Mouse (Mus musculus): Measurements from ENCODE around the gene Slc38a4.

Gene Slc38a4

GRCm38 (mm10) chr15:97050436-97050835 is 5.3 kb downstream of the Slc38a4 start:
- DNase-seq, result no peak

- no peak for DNase-seq
Observed at GRCm38 (mm10) chr15:97050011-97050410, 5.7 kb downstream of the Slc38a4 start.

- no peak for DNase-seq
Observed at GRCm38 (mm10) chr15:97049281-97049841, 6.4 kb downstream of the Slc38a4 start.

- DNase-seq, result no peak
Observed at GRCm38 (mm10) chr15:97048267-97048666, 7.5 kb downstream of the Slc38a4 start.

GRCm38 (mm10) chr15:97043921-97044320 is 11.8 kb downstream of the Slc38a4 start:
- no peak for DNase-seq

- DNase-seq, result no peak
Observed at GRCm38 (mm10) chr15:97042001-97042491, 13.7 kb downstream of the Slc38a4 start.

GRCm38 (mm10) chr15:97041182-97041581 is 14.6 kb downstream of the Slc38a4 start:
- no peak for DNase-seq

- no peak for DNase-seq
Observed at GRCm38 (mm10) chr15:97037710-97038109, 18.0 kb downstream of the Slc38a4 start.

- DNase-seq, result no peak
Observed at GRCm38 (mm10) chr15:97035892-97036291, 19.9 kb downstream of the Slc38a4 start.

GRCm38 (mm10) chr15:97033485-97033991 is 22.2 kb downstream of the Slc38a4 start:
- DNase-seq, result peak; percentile 12

- DNase-seq, result no peak
Observed at GRCm38 (mm10) chr15:97031886-97032285, 23.9 kb downstream of the Slc38a4 start.

- no peak for DNase-seq
Observed at GRCm38 (mm10) chr15:97030984-97031492, 24.7 kb downstream of the Slc38a4 start.

- DNase-seq, result no peak
Observed at GRCm38 (mm10) chr15:97030136-97030535, 25.6 kb downstream of the Slc38a4 start.

- DNase-seq, result no peak
Observed at GRCm38 (mm10) chr15:97029064-97029791, 26.5 kb downstream of the Slc38a4 start.

GRCm38 (mm10) chr15:97028651-97029050 is 27.1 kb downstream of the Slc38a4 start:
- DNase-seq, result no peak

- DNase-seq, result no peak
Observed at GRCm38 (mm10) chr15:97028046-97028634, 27.6 kb downstream of the Slc38a4 start.

- DNase-seq, result no peak
Observed at GRCm38 (mm10) chr15:97026670-97027069, 29.1 kb downstream of the Slc38a4 start.

GRCm38 (mm10) chr15:97022764-97023163 is 33.0 kb downstream of the Slc38a4 start:
- DNase-seq, result no peak

- no peak for DNase-seq
Observed at GRCm38 (mm10) chr15:97022213-97022612, 33.5 kb downstream of the Slc38a4 start.

GRCm38 (mm10) chr15:97020221-97020620 is 35.5 kb downstream of the Slc38a4 start:
- DNase-seq, result no peak

GRCm38 (mm10) chr15:97019323-97019722 is 36.4 kb downstream of the Slc38a4 start:
- no peak for DNase-seq

GRCm38 (mm10) chr15:97017195-97017594 is 38.6 kb downstream of the Slc38a4 start:
- DNase-seq, result no peak

- no peak for DNase-seq
Observed at GRCm38 (mm10) chr15:97015036-97015596, 40.6 kb downstream of the Slc38a4 start.

Data from retina, postnatal 1 day (tissue).